Mouse (Mus musculus): Measurements from ENCODE around the gene Add2. TPM values are rescaled to one million over a fixed set of nuclear protein-coding genes. Genes with fewer than 3 reads are reported as not detected.
A peak's percentile ranks its signal among the peaks of the same experiment; 100 is the strongest.

Gene Add2
- total RNA-seq, 2 experiments from 2014 or later = 262 to 287 TPM

DNA sequence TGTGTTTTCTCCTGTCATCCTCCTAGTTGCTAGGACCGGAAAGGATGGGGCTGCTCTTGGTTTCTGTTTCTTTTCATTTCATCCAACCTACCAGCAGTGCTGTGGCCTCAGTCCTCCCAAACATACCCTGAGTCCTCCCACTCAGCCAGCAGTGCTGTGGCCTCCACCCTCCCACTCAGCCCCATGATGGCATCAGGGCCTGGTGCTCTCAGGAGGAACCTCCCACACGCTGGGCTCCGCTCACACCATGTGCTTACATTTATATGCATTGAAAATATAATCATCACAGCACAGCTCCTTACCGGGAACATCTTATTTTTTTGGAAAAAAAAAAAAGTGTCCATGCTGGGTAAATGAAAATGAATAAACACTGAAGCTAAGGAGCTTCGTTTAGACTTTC lies 20.0 kb downstream of the Add2 start:
- DNase-seq = peak in 1 of 2 experiments; percentile 59

DNA sequence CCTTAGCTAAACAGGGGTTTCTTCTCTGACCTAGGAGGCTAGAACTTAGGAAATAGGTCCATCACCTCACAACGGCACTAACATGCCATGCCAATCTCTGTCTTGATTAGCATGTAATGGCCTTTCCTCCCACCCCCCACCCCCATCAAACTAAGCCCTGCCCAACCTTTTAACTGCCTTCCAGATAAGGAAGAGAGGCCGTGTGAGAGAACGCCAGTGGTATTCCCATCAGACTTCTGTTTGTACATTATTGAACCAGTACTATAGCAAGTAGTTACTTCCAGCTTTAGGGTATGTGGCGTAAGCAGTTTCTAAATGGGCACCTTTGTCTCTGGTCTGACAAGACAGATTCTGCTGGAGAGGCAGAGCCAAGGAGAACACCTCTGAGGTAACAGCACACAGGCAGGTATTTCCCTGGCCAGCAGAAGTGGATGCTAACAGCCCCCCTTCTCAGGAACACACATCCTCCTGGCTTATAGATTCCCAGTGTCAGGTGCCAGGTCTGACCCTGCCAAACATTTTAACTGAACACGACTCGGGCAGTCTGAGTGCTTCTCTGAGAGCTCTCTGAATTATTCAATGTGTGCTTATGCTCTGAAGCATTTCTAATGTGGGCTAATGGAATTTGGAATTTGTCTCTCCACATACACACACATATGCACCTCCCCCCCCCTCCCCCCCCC lies 22.2 kb downstream of the Add2 start:
- DNase-seq = no peak

DNA sequence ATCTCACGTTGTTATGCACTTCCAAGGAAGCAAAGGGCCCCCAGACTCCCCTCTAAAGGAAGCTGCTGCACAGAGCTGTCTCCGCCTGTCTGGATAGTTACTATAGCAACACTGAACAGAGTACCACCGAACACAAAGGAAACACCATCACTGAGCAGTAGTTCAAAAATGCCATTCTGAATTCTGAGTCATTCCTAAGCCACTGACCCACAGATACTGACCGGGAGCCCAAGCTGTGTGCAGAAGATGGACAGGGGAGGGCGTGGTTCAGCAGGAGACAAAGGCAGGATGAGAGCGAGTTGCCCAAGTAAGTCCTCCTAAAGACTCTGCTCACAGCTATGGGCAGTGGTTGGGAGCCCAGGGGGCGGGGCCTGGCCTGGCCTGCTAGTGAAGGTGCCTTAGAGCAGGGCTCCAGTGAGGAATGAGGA lies 23.6 kb downstream of the Add2 start:
- no peak for DNase-seq

DNA sequence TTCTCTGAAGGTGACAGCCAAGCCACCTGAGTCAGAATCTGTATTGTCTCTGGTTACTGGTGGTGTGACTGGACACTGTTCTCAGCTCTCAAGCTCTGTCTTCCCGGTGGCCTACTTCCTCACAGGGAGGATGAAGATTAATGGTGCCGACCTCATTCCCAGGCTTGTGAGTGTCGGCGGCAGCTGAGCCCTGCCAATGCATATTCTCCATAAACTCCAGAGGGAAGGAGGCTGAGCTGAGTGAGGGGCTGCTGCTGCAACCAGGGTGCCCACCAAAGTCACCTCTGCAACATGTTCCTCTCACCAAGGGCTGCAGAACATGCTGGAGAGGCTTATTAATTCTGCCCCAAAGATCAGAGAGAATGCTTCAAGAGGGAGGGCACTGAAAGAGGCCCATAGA lies 24.1 kb downstream of the Add2 start:
- no peak for DNase-seq

DNA sequence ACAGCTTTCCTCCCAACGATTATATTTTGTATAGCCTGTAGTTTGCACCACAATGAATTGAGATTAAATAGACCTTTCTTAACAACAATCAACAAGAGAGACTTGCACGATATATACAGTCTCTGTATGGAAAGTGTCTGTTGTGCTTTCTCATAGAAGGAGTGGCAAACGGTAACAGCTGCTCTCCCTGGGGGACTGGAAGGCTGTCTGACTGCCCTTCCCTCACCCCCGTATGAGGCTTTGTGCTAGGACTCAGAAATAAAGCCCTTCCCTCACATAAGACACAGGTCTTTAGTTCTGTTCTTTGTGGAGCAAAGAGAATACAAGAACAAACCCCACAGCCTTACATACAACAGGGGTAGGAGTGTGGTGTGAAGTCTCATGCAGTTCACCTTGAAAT lies 24.6 kb downstream of the Add2 start:
- no peak for DNase-seq

DNA sequence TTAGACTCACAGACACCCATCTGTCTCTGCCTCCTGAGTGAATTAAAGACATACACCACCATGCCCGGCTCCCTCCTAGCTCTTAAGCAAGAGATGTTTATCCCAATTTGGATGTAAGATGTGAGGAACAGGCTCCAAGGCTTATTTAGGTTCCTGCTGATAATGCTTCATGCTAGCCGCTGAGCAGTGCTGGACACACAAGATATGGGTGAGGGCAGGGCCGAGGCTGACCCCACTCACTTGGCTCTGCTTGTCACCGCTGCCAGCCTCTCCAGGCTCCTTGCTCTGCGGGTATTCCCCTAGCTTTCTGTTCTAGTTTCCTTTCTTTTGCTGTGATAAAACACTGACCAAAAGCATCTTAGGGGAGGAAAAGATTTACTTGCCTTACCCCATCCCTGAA lies 25.1 kb downstream of the Add2 start:
- DNase-seq = no peak

DNA sequence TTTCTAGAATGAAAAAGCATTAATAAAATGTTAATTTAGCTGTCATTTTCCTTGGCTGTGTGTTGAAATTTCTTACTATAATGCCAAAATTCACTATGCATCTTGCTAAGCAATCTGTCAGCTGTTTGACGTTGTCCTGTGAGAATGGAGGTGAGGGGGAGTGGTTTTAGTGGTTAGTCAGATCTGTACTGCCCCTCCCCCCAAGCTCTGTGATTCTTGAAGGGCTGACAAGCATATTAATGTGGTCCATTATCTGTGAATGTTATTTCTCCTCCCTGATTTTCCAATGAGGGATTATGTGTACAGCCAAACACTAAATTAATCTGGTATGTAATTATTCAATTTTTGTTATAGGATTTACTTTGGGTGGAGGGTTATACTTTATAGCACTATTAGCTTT lies 30.0 kb downstream of the Add2 start:
- no peak for DNase-seq

DNA sequence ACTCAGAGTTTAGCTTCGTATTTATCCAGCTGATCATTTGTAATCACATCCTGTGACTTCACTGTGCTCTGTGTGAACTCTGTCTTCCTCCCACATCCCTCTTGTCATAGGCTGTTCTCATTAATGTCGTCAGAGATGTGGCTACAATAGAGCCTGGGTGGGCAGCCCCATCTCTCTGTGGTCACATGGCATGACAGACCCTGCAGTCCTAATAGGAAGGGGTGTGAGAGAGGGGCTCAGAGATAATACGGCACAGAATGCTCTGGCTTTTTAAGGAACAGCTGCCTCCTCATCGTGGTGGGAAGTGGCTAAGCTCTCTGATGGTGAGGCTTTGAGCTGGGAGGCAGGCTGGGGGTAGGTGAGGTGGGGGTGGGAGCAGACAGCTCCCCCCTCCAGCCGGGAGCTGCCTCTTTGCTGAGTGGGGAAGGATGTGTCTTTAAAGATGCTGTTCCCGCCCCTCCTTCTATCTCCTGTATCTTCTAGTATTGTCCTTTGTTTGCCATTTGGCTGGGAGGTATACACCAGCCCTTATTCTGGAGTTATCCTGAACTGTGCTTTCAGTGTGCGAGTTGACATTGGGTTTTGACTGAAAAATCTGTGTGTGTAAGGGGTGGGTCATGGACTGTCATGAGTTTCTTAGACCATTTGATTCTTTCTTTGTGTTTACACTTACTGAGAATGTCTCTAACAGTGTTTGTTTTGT lies 30.8 kb downstream of the Add2 start:
- DNase-seq = no peak

DNA sequence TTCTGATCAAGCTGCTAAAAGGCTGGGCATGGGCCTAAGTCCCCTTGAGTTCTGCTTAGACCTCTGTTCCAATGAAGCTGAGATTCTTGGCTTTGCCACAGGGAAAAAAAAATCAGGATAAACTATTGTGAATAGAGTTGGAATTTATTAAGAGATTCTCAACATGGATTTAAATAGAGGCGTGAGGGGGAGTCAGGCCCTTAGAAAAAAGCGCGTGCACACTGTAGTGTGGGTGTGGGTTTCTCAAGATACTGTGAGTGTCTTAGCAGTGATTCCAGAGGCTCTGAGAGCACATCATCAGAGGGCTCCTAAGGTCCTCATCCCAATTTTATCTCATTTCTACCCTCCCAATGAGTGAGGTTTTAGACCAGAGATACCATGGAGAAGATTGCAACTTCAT lies 31.7 kb downstream of the Add2 start:
- no peak for DNase-seq

DNA sequence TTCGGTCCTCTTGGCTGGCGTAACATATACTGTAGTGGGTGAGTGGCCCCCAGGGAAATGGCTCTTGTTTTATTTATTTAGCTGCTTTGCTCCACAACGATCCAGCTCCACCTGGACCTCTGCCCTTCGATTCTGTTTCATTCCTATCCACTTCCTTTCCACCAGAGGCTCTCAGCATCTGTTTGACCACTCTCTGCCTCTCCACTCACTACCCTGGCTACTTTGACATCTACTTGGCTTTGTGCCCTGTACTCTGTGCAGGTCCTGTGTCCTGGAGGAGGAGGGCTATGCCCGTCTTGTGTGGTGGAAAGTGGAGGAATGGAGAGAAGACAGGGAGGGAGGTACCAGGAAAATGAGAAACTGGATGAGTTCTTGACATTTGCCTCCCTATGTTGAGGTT lies 33.7 kb downstream of the Add2 start:
- DNase-seq = no peak

DNA sequence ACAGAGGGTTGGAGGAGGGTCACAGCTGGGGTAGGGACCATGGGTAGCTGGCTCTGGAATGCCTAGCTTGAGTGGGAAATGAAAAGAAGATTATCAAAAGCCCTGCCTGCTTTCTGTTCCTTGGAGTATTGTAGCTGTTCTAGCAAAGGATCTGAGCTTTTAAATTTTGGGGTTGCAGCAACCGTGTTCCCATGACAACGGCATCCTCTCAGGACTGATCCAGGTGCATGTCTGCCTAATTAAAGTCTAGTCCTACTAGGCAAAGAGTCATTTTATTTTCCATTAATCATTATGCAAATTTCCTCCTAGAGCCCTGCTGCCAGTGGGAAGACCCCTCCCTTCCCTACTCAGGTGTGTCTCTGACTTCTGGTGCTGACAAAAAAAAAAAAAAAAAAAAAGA lies 34.2 kb downstream of the Add2 start:
- no peak for DNase-seq

DNA sequence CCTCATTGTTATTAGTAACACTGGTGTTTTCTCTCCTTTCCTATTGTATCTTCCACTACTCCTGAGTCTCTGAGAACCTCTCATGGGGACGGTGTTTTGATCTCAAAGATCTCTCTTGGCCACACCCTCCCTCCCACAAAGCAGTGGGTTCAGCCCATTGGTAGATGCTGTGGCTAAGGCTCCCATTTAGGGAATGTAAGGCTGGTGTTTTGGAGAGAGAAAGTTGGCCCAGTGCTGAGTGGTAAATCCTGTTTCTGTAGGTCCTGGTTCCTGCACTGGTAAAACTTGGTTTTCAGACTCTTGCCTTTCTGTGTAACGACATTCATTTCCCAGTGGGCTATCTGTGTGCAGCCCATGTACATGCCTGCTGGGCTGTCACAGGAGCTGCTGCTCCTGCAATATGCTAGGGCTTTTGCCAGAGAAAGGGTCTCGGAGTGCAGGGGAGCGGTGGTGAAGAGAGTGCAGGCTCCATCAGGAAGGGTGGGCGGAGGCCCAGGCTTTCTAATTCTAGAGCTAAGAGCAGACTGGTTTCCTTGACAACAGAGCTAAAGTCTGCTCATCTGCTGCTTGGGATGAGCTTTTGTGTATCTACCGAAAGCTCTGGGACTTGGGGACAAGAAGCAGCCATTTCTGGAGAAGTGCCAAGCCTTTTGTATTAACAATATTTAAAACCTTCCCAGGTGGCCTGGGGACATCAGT lies 36.0 kb downstream of the Add2 start:
- peak; percentile 79 to 81 for DNase-seq

DNA sequence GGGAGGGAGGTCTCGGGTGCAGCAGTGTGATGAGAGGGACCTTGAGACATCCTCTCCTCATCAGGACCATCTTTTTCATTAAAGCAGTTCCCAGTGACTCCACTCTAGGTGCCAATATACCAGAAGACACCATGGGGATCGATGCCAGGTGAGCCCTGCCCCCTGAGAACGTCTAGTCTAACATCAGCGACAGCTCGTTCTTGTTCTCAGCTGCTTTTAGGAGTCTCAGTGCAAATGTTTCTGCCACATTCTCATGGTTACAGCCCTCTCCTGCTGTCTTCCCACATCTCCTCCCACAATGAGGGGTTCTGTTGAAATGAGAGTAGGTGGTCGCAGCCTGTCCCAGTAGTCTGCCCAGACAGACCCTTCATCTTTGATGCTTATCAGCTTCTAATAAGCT lies 38.2 kb downstream of the Add2 start:
- peak in 1 of 2 experiments; percentile 37 for DNase-seq

DNA sequence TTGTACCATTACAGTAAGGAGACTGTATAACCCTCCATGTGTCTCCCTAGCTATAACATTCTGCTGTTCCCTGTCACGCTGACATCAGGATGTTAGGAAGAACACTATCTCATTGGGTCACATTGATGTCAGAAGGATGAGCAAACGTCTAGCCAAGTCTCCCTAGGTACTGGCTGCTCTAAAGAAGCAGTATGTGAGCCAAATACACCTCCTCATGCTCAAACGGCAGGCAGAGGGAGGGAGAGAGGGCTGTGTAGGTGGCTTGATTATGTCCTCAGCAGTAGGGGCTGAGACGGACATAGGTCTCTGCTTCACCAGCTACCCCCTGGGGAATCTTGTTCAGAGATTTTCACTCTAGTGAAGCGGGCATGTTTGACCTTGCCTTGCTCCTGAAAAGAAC lies 38.7 kb downstream of the Add2 start:
- no peak for DNase-seq

DNA sequence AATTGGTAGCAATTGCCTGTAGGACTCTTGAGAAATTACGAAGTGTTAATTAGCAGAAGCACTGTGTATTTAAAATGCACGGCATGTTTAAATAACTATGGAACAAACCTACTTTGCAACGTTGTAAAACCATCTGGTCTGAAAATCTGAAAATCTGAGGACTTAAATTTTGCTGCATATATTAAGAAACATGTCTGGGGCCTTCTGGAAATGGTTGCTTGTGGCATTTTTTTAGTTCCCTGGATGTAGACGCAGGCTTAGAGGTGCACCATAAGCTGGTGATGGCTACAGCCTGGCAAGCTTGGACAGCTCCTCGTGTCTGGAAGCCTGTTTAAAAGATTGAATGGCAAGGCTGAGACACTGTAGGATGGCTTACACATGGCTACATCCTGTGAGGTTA lies 40.5 kb downstream of the Add2 start:
- DNase-seq = no peak

DNA sequence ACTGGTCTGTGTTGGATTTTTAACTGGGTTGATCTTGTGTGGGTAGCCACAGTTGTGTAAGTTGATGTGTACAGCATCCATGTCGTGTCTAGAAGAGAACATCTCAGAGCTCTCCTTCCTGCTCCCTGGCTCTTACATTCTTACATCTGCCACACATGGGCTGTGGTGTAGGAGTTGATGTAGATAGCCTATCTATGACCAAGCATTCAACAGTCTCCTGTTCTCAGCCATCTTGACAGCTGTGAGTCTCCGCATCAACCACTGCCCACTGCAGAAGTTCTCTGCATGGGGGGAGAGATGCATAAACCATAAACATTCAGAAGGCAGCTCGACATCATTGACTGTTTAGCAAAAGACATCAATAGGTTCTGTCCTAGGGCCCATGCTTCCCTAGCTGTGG lies 41.4 kb downstream of the Add2 start:
- DNase-seq = no peak

DNA sequence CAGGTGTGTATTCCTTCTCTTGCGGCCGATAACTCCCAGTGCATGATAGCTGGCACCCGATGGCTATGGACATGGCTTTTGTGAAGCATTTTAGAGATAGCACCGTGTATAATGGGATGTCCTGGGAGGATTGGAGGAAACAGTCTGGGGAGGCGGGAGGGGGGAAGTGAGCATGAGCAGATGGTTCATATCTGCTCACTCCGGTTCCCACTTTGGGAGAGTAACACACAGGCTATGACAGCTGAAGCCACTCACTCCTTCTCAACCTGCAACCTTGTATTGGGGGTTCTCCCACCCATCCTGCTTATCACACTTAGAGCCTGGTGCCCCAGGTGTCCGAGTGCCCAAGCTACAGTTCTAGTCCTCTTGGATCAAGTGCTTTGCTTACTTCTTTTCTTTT lies 41.8 kb downstream of the Add2 start:
- no peak for DNase-seq

DNA sequence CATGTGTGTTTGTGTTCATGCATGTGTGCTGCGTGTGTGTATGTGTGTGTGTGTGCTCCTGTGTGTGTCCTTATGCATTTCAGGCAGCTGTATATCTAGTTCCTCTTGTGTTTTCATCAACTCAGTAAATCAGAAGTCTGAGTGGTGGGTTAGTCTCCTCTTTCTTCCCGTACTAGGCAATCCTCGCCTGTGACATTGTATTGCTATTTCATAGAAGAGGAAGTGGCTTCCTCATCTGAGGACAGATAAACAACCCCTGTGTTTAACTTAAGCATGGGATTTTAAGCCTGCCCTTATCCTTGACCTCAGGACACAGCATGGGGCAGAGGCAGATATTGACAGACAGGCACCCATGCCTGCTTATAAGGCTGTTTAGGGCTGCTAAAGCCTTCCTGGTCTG lies 45.4 kb downstream of the Add2 start:
- DNase-seq = no peak

DNA sequence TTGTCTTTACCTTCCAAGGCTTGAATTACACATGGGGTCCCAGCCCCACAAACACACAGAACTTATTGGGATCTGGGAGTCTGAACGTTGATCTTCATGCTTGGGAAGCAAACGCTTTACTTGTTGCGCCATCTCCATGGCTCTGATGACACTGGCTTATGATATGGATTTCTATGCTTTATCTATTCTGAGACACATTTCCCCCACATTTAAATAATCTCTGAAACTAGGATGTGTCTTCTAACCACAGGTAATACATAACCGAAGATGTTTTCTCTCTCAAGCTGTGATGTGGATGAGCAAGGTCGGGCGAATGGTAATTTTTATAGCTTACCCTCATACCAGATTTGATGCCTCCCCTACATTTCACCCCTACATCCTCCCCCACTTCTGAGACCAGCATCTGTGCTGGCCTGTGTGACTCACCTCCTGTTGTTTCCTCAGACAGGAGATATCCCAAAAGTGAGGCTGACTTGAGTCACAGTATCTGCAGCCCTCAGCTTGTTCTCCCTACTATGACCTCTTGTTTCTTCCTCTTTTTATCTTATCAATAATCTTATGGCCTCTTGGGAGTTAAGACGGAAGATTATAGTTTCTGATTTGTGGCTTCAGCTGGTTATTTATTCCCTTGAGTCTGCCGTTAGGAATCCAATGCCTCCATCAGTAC lies 46.2 kb downstream of the Add2 start:
- DNase-seq = no peak

DNA sequence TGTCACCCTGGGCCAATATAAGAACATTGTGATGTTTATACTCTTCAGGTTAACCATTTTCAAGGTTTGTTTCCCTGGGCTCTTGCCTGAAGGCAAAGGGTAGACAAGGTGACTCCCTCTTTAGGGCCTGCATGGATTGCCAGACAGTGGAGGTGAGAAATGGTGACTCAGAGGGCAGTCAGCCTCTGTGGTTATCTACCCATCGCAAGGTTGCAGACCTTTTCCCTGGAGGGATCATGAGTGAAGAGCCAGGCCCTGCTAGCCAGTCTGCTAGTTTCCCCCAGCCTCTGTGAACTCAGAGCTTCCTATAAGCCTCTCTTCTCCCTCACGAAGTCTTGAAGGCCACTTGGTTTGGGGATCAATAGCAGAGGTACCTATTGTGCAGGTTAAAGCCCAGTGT lies 48.0 kb downstream of the Add2 start:
- no peak for DNase-seq

DNA sequence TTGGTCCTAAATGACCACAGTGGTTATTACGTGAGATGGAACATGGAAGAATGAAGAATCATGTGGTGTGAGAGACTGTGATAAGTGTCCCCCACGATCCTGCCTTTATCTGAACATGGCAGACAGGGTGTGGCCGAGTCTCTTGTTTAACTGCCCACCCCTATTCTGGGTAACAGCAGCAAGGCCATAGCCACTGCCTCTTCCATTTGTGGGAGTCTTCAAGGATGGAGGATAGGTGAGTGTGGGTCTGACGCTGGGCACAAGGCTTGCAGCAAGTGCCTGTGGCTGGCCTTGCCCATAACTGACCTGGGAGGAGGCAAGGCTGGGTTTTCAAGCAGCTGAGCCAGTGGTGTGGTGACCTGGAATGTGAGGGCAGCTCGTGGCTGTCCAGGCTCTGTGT lies 49.4 kb downstream of the Add2 start:
- no peak for DNase-seq

DNA sequence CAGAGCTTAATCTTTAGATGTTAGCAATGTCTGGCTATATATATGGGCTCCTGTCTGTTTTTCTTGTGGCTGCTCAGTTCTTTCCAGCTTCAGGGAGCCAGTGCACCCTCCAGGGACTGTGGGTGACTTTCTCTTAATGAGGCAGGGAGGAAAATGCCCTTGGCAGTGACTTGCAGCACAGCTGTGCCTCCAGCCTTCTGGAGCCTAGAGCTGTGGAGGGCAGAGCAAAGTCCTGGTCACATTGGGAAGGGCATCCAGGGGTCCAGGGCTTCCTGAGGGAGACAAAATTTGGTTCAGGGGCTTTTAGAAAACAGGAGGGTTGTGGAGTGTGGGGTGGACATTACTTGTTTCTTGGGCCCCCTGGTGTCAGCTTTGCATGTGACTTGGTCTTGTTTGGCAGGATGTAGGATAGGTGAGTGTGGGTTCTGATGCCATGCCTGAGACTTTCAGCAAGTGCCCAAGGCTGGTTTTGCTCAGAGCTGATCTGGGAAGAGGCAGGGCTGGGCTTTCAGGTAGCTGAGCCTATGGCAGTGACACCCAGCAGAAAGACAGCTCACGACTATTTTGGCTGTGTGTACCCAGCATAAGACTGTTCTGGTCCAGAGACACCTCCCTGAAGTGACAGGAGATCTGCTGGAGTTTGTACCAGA lies 50.0 kb downstream of the Add2 start:
- DNase-seq = no peak

DNA sequence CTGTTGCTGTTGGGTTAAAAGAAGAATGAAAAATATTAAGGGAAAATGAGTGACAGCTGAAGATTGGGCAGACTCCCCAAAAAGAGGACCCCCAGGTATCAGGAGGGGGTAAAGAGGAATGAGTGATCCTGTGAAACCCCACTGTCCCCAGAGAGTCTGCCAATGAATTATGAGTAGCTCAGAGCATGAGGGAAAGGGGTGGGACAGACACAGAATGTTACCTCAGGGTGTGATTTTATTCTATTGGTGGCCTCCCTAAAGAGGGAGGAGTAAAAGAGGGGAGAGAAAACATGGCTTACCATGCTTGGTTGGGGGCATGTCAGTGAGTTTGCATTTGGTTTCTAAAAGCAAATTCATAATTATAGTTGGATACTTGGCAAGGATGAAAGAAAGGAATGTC lies 50.8 kb downstream of the Add2 start:
- DNase-seq = no peak

Data from layer of hippocampus, postnatal 36 days (tissue).